Mouse (Mus musculus): ENCODE measurements at regions not wholly inside any gene's neighbourhood (a gene's known extent, or its start where the extent isn't known, plus 50 kb on each side); places are given as distances from the start of the nearest gene placed in this dataset.

GRCm38 (mm10) chrX:112984668-112985067, 200.6 kb downstream of the Chm start:
- Histone ChIP-seq H3K9ac (ENCODE audit: low read depth, low read length) (no peak overlapping the region), H3K4me3 (ENCODE audit: low read depth, low read length) (no peak overlapping the region), H3K4me1 (ENCODE audit: control insufficient read depth, low read depth, low read length) (no peaks in the 10 kb centered on the region), H3K27ac (ENCODE audit: low read length) (no peak overlapping the region), H3K36me3 (ENCODE audit: control insufficient read depth, insufficient read depth) (no peaks in the 10 kb centered on the region), H3K4me2 (ENCODE audit: low read depth, low read length) (no peak overlapping the region), H3K27me3 (ENCODE audit: control insufficient read depth, insufficient read depth, low read depth, low read length) (no peaks in the 10 kb centered on the region), H3K9me3 (replicated peaks; ENCODE audit: control insufficient read depth, low read length) (no peaks in the 10 kb centered on the region)
- ATAC-seq (ENCODE audit: low read depth): peak; percentile 70
- 58% methylated on average over 3 of the region's 3 CpGs for WGBS (ENCODE audit: insufficient replicate concordance)

DNA sequence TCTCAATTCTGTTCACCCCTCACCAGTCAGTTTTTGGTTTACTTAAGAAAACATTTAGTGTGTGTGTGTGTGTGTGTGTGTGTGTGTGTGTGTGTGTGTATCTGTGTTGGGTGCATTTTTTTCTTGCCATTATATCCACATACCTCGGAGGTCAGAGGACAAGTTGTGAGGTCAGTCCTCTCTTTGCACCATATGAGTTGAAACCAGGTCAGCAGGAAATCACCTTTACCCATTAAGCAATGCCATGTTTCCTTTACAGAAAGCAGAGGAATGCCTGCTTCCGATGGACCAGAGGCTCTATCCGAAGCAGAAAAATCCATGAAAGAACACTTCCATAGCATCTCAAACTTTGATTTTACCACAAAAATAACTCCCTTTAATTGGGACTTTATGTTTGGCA, 201.2 kb downstream of the Chm start:
- H3K27ac ChIP-seq (ENCODE audit: low read length): no peak overlapping the region
- no peaks in the 10 kb centered on the region for H3K36me3 ChIP-seq (ENCODE audit: control insufficient read depth, insufficient read depth)
- H3K9me3 ChIP-seq (replicated peaks; ENCODE audit: control insufficient read depth, low read length): no peaks in the 10 kb centered on the region
- no peak overlapping the region for H3K4me3 ChIP-seq (ENCODE audit: low read depth, low read length)
- H3K27me3 ChIP-seq (ENCODE audit: control insufficient read depth, insufficient read depth, low read depth, low read length): no peaks in the 10 kb centered on the region
- WGBS (ENCODE audit: insufficient replicate concordance): 44% methylated on average over 3 of the region's 3 CpGs
- no peaks in the 10 kb centered on the region for H3K4me1 ChIP-seq (ENCODE audit: control insufficient read depth, low read depth, low read length)
- no peak overlapping the region for H3K9ac ChIP-seq (ENCODE audit: low read depth, low read length)
- peak; percentile 66 for ATAC-seq (ENCODE audit: low read depth)
- H3K4me2 ChIP-seq (ENCODE audit: low read depth, low read length): no peak overlapping the region

GRCm38 (mm10) chrX:112978583-112978982, 206.7 kb downstream of the Chm start:
- 46% methylated on average over 3 of the region's 3 CpGs for WGBS (ENCODE audit: insufficient replicate concordance)
- no peaks in the 10 kb centered on the region for H3K4me1 ChIP-seq (ENCODE audit: control insufficient read depth, low read depth, low read length)
- no peak overlapping the region for H3K27ac ChIP-seq (ENCODE audit: low read length)
- H3K9ac ChIP-seq (ENCODE audit: low read depth, low read length): no peak overlapping the region
- no peak for ATAC-seq (ENCODE audit: low read depth)
- H3K4me2 ChIP-seq (ENCODE audit: low read depth, low read length): no peak overlapping the region
- no peaks in the 10 kb centered on the region for H3K27me3 ChIP-seq (ENCODE audit: control insufficient read depth, insufficient read depth, low read depth, low read length)
- H3K4me3 ChIP-seq (ENCODE audit: low read depth, low read length): no peak overlapping the region
- H3K9me3 ChIP-seq (replicated peaks; ENCODE audit: control insufficient read depth, low read length): no peaks in the 10 kb centered on the region
- H3K36me3 ChIP-seq (ENCODE audit: control insufficient read depth, insufficient read depth): no peaks in the 10 kb centered on the region

GRCm38 (mm10) chrX:112964093-112964492, 221.2 kb downstream of the Chm start:
- 32% methylated on average over 3 of the region's 3 CpGs for WGBS (ENCODE audit: insufficient replicate concordance)
- Histone ChIP-seq H3K9ac (ENCODE audit: low read depth, low read length) (no peak overlapping the region), H3K9me3 (replicated peaks; ENCODE audit: control insufficient read depth, low read length) (no peaks in the 10 kb centered on the region), H3K27ac (ENCODE audit: low read length) (no peak overlapping the region), H3K4me1 (ENCODE audit: control insufficient read depth, low read depth, low read length) (no peaks in the 10 kb centered on the region), H3K4me3 (ENCODE audit: low read depth, low read length) (no peak overlapping the region), H3K4me2 (ENCODE audit: low read depth, low read length) (no peak overlapping the region), H3K27me3 (ENCODE audit: control insufficient read depth, insufficient read depth, low read depth, low read length) (no peaks in the 10 kb centered on the region), H3K36me3 (ENCODE audit: control insufficient read depth, insufficient read depth) (no peaks in the 10 kb centered on the region)
- ATAC-seq (ENCODE audit: low read depth): no peak

DNA sequence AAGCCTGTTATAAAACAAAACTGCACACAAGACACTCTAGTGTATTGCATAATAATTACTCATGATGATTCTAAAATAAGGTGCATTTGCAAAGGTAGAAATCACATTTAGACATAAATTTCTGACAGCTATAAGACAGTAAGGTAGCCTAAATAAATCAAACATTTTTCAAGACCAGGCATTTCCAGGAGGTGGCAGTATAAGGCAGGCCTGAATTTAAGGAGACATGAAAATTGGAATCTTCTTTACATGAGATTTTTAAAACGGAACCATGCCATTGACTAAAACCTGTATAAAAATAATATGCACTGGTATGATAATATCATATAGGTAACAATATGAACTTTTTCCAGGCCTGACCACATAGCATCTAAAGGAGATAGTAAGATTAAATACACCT, 235.5 kb downstream of the Chm start:
- Histone ChIP-seq H3K4me2 (ENCODE audit: low read depth, low read length) (no peak overlapping the region), H3K9ac (ENCODE audit: low read depth, low read length) (no peak overlapping the region), H3K4me1 (ENCODE audit: control insufficient read depth, low read depth, low read length) (no peaks in the 10 kb centered on the region), H3K4me3 (ENCODE audit: low read depth, low read length) (no peak overlapping the region), H3K9me3 (replicated peaks; ENCODE audit: control insufficient read depth, low read length) (no peaks in the 10 kb centered on the region), H3K27me3 (ENCODE audit: control insufficient read depth, insufficient read depth, low read depth, low read length) (no peaks in the 10 kb centered on the region), H3K36me3 (ENCODE audit: control insufficient read depth, insufficient read depth) (no peaks in the 10 kb centered on the region), H3K27ac (ENCODE audit: low read length) (no peak overlapping the region)
- 34% methylated on average over 1 of the region's 1 CpGs for WGBS (ENCODE audit: insufficient replicate concordance)
- ATAC-seq (ENCODE audit: low read depth): no peak

DNA sequence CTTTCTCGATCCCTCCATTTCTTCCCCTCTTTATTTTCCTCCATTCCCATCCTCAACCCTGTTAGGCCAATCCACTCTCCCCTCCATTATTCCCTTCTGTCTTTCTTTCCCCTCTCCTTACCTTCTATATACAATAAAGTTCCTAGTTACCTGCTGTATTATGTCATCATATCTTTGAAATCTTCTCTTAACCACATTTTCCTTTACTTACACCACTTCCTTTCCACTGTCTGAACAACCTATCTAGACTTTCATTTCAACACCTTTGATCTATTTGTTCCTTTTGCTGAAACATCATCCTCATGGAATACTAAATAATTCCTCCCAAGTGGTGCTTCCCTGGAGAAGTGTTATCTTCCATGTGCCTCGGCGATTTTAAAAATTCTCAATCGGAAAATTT, 237.8 kb downstream of the Chm start:
- Histone ChIP-seq H3K36me3 (ENCODE audit: control insufficient read depth, insufficient read depth) (no peaks in the 10 kb centered on the region), H3K27me3 (ENCODE audit: control insufficient read depth, insufficient read depth, low read depth, low read length) (no peaks in the 10 kb centered on the region), H3K4me2 (ENCODE audit: low read depth, low read length) (no peak overlapping the region), H3K9ac (ENCODE audit: low read depth, low read length) (no peak overlapping the region), H3K9me3 (replicated peaks; ENCODE audit: control insufficient read depth, low read length) (no peaks in the 10 kb centered on the region), H3K4me1 (ENCODE audit: control insufficient read depth, low read depth, low read length) (no peaks in the 10 kb centered on the region), H3K4me3 (ENCODE audit: low read depth, low read length) (no peak overlapping the region), H3K27ac (ENCODE audit: low read length) (no peak overlapping the region)
- no peak for ATAC-seq (ENCODE audit: low read depth)
- 74% methylated on average over 4 of the region's 4 CpGs for WGBS (ENCODE audit: insufficient replicate concordance)

GRCm38 (mm10) chrX:112925542-112926182, 227.2 kb upstream of the Pof1b start:
- Histone ChIP-seq H3K9ac (ENCODE audit: low read depth, low read length) (no peak overlapping the region), H3K4me3 (ENCODE audit: low read depth, low read length) (no peak overlapping the region), H3K4me2 (ENCODE audit: low read depth, low read length) (no peak overlapping the region), H3K27me3 (ENCODE audit: control insufficient read depth, insufficient read depth, low read depth, low read length) (no peaks in the 10 kb centered on the region), H3K36me3 (ENCODE audit: control insufficient read depth, insufficient read depth) (no peaks in the 10 kb centered on the region), H3K27ac (ENCODE audit: low read length) (no peak overlapping the region), H3K9me3 (replicated peaks; ENCODE audit: control insufficient read depth, low read length) (no peaks in the 10 kb centered on the region), H3K4me1 (ENCODE audit: control insufficient read depth, low read depth, low read length) (no peaks in the 10 kb centered on the region)
- 46% methylated on average over 1 of the region's 1 CpGs for WGBS (ENCODE audit: insufficient replicate concordance)
- no peak for ATAC-seq (ENCODE audit: low read depth)

DNA sequence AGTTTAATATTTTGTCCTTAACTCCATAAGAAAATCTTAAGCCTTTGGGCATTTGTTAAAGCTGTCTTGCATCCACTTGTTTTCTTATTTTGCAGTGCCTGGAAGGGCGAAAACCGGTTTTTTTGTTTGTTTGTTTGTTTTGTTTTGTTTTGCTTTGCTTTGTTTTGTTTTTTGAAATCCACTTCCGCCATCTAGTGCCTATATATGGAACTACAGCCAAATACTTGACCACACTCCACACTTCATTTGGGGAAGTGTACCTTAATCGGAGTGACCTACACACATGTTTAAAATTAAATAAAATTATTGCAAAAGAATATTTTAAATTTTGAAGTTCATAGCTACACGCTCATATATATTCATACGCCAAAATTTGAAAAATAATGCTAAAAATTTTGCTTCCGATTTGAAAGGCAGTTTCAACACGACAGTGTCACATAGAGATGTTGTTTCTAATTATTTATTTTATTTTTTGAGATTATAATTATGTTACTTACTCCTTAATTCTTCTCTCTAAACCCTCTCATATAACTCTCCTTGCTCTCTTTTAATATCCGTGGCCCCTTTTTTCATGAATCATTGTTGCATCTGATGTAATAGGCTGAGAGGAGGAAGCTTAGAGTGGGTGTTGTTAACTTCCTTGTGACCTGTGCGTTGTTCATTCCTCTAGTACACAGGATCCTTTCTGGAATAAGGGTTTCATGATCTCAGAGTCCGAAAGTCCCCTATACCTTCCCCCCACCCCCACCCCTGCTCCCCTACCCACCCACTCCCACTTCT, 205.4 kb upstream of the Pof1b start:
- ATAC-seq (ENCODE audit: low read depth): no peak
- Histone ChIP-seq H3K4me3 (ENCODE audit: low read depth, low read length) (no peak overlapping the region), H3K4me1 (ENCODE audit: control insufficient read depth, low read depth, low read length) (no peaks in the 10 kb centered on the region), H3K27ac (ENCODE audit: low read length) (no peak overlapping the region), H3K9me3 (replicated peaks; ENCODE audit: control insufficient read depth, low read length) (no peaks in the 10 kb centered on the region), H3K9ac (ENCODE audit: low read depth, low read length) (no peak overlapping the region), H3K36me3 (ENCODE audit: control insufficient read depth, insufficient read depth) (no peaks in the 10 kb centered on the region), H3K27me3 (ENCODE audit: control insufficient read depth, insufficient read depth, low read depth, low read length) (no peaks in the 10 kb centered on the region), H3K4me2 (ENCODE audit: low read depth, low read length) (no peak overlapping the region)
- 28% methylated on average over 11 of the region's 11 CpGs for WGBS (ENCODE audit: insufficient replicate concordance)

DNA sequence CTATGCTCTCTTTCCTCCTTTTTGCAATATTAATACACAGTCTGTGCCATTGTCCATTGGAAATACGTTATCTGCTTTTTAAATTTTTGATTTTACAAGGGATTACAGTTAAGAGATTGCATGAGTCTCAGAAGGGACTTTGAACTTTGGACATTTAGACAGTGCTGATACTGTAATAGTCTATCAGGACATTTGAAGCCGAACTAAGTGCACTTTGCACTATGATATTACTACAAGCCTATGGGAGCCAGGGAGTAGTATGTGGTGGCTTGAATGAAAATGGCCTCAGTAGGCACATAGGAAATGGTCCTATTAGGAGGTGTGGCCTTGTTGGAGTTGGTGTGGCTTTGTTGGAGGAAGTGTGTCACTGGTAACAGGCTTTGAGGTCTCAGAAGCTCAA, 188.1 kb upstream of the Pof1b start:
- H3K27ac ChIP-seq (ENCODE audit: low read length): no peak overlapping the region
- H3K9me3 ChIP-seq (replicated peaks; ENCODE audit: control insufficient read depth, low read length): no peaks in the 10 kb centered on the region
- H3K4me2 ChIP-seq (ENCODE audit: low read depth, low read length): no peak overlapping the region
- no peak overlapping the region for H3K9ac ChIP-seq (ENCODE audit: low read depth, low read length)
- WGBS (ENCODE audit: insufficient replicate concordance): 46% methylated on average over 2 of the region's 2 CpGs
- no peaks in the 10 kb centered on the region for H3K36me3 ChIP-seq (ENCODE audit: control insufficient read depth, insufficient read depth)
- H3K27me3 ChIP-seq (ENCODE audit: control insufficient read depth, insufficient read depth, low read depth, low read length): no peaks in the 10 kb centered on the region
- no peak for ATAC-seq (ENCODE audit: low read depth)
- H3K4me1 ChIP-seq (ENCODE audit: control insufficient read depth, low read depth, low read length): no peaks in the 10 kb centered on the region
- H3K4me3 ChIP-seq (ENCODE audit: low read depth, low read length): no peak overlapping the region
